Mouse (Mus musculus): ENCODE results near the gene Spin1. TPM values are rescaled to one million over a fixed set of nuclear protein-coding genes. Genes with fewer than 3 reads are reported as not detected.

Gene Spin1
- total and polyA plus RNA-seq, 3 experiments = 16.6 to 47.3 (median 23.7) TPM

GRCm38 (mm10) chr13:51099560-51100232 is 984 bp upstream of the Spin1 start (continued):
- TF ChIP-seq CHD2 (IDR thresholded peaks at IDR 0.05; ENCODE audit: low read length) (no peak), BHLHE40 (IDR thresholded peaks at IDR 0.05; ENCODE audit: borderline replicate concordance, low read depth, low read length) (no peak), JUND (IDR thresholded peaks at IDR 0.05; ENCODE audit: low read depth, low read length) (no peak), MEF2A (IDR thresholded peaks at IDR 0.05; ENCODE audit: extremely low read depth, insufficient replicate concordance, low read depth, low read length, poor library complexity, severe bottlenecking) (no peak), ZNF384 (IDR thresholded peaks at IDR 0.05; ENCODE audit: low read depth, low read length) (peak; percentile 85), MAZ (IDR thresholded peaks at IDR 0.05; ENCODE audit: low read depth, low read length) (no peak), NELFE (IDR thresholded peaks at IDR 0.05; ENCODE audit: low read depth, low read length) (no peak), ZMIZ1 (IDR thresholded peaks at IDR 0.05; ENCODE audit: low read depth, low read length) (no peak), ELF1 (IDR thresholded peaks at IDR 0.05; ENCODE audit: low read depth, low read length) (peak; percentile 59), CTCF (IDR thresholded peaks at IDR 0.05 in 2 of 3, conservative IDR thresholded peaks at IDR 0.05 in 1 of 3; ENCODE audit: control insufficient read depth in 1 of 3, insufficient read depth in 1 of 3, low read depth in 2 of 3, low read length in 3 of 3, poor library complexity in 1 of 3, severe bottlenecking in 1 of 3) (no peak), POLR2AphosphoS2 (IDR thresholded peaks at IDR 0.05; ENCODE audit: low read length) (no peak), TAL1 (IDR thresholded peaks at IDR 0.05; ENCODE audit: low read length) (no peak), GATA1 (IDR thresholded peaks at IDR 0.05; ENCODE audit: low read depth, low read length) (peak; percentile 56), HCFC1 (IDR thresholded peaks at IDR 0.05; ENCODE audit: low read depth, low read length) (peak; percentile 36; the same call in 1 of the 2 replicates), SMC3 (IDR thresholded peaks at IDR 0.05; ENCODE audit: low read depth, low read length) (no peak), MYC (IDR thresholded peaks at IDR 0.05; ENCODE audit: low read depth, low read length) (no peak), MAX (IDR thresholded peaks at IDR 0.05; ENCODE audit: low read length) (no peak), POLR2A (IDR thresholded peaks at IDR 0.05; ENCODE audit: control insufficient read depth in 1 of 2, insufficient read depth in 1 of 2, low read depth in 1 of 2, low read length in 2 of 2, poor library complexity in 1 of 2) (no peak), CHD1 (IDR thresholded peaks at IDR 0.05; ENCODE audit: low read depth, low read length) (no peak), GABPA (IDR thresholded peaks at IDR 0.05; ENCODE audit: low read depth, low read length) (no peak), ZC3H11A (IDR thresholded peaks at IDR 0.05; ENCODE audit: low read depth, low read length) (no peak), NRF1 (IDR thresholded peaks at IDR 0.05; ENCODE audit: insufficient read depth, low read depth, low read length, poor library complexity, severe bottlenecking) (no peak), POLR2AphosphoS5 (IDR thresholded peaks at IDR 0.05; ENCODE audit: borderline replicate concordance, low read depth, low read length) (no peak), TBP (IDR thresholded peaks at IDR 0.05; ENCODE audit: low read depth, low read length) (peak; percentile 11; the same call in 1 of the 2 replicates)

Data from MEL (cell line).